Mouse (Mus musculus): Measurements from ENCODE around the gene Dazl.

The Dazl gene

DNA sequence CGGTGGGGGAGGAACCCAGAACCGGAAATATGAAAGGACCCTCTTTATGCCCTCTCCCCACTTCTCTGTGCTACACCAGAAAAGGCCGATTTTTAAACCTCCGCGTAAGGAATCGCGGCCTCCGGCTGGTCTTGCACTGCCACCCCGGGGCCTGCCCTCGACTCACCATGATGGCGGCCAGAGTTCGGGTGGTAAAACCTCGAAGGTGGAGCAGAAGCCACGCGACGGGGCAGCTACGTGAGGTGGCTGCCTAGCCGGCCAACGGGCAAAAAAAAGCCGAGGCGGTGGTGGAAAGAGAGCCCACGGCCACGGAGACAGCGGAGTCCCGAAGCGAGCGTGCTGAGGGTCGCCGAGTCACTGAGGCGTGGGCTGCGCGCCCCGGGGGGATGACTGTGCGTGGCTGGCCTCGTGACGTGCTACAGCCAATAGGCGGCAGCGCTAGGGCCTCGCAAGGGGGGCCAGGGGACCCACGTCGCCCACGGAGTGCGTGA is at the start of gene Dazl:
Dazl (minus strand) TSS at position 396 of the 491 bp plus-strand sequence.
- in situ Hi-C loops (cut with MboI; ENCODE audit: unreplicated experiment in 2 of 2): loop anchor here (10.0 to 25.0 kb wide), 4 partner anchors 212 to 1494 kb away; partner anchors contain the start of gene Plcl2 (in 1 of the 2)

GRCm38 (mm10) chr17:50341850-50342544 is 48.6 kb upstream of the Dazl start:
- in situ Hi-C loops (cut with MboI; ENCODE audit: unreplicated experiment in 2 of 2): no loop called here

DNA sequence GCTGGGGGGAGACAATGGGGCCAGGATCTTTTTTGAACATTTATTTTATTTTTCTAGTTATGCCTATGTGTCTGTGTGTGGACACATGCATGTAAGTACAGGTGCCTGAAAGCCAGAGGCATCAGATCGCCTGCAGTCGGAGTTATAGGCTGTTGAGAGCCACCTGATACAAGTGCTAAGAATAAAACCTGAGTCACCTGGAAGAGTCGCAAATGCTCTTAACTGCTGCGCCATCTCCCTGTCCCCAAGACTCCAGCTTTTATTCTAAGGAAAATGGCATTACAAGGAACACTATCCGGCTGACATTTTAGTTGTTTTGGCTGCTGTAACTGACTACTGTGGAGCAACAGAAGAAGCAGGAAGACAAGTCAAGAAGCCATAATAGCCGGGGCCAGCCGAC is 45.5 kb upstream of the Dazl start:
- in situ Hi-C loops (cut with MboI; ENCODE audit: unreplicated experiment in 2 of 2): no loop called here

GRCm38 (mm10) chr17:50335776-50336175 is 42.3 kb upstream of the Dazl start:
- in situ Hi-C loops (cut with MboI; ENCODE audit: unreplicated experiment in 2 of 2): no loop called here

- in situ Hi-C loops (cut with MboI; ENCODE audit: unreplicated experiment in 2 of 2): no loop called here
These were observed 41.3 kb upstream of the Dazl start for GRCm38 (mm10) chr17:50334694-50335093.

GRCm38 (mm10) chr17:50332012-50332300 is 38.5 kb upstream of the Dazl start:
- in situ Hi-C loops (cut with MboI; ENCODE audit: unreplicated experiment in 2 of 2): no loop called here

- in situ Hi-C loops (cut with MboI; ENCODE audit: unreplicated experiment in 2 of 2): no loop called here
These were observed 38.0 kb upstream of the Dazl start for GRCm38 (mm10) chr17:50331171-50332011.

DNA sequence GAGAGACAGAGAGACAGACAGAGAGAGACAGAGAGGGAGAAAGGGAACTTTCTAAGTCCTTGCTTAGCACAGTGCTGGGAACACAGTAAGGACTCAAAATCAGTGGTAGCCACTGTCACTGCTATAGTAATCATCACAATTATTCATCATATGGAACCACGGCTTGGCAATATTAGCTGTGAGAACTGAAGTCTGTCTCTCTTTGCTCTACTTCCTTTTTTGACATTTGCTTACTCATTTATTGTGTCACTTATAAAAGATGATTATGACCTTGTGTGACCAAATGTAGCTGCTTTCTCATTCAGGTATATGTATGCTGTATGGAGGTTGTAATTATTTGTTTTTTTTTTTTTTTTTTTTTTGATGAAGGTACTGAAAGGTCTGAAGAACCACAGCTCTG is 36.8 kb upstream of the Dazl start:
- in situ Hi-C loops (cut with MboI; ENCODE audit: unreplicated experiment in 2 of 2): no loop called here

DNA sequence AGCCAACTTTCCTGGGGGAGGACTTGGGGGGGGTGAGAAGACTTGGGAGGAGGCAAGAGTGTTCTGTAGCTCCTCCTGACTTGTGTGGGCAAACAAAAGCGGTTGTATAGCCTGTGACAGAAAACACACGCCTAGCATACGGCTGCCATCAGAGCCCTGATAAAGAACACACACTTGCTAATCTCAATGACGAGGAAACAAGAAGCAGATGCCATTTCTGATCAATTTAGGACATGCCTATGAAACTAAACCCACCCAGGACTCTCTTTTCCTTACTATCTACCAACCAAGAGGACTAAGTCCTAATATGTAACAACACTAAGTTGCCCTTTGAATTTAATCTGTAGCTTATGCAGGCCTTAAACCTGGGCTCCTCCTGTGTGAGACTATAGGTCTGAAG is 31.2 kb upstream of the Dazl start:
- in situ Hi-C loops (cut with MboI; ENCODE audit: unreplicated experiment in 2 of 2): no loop called here

DNA sequence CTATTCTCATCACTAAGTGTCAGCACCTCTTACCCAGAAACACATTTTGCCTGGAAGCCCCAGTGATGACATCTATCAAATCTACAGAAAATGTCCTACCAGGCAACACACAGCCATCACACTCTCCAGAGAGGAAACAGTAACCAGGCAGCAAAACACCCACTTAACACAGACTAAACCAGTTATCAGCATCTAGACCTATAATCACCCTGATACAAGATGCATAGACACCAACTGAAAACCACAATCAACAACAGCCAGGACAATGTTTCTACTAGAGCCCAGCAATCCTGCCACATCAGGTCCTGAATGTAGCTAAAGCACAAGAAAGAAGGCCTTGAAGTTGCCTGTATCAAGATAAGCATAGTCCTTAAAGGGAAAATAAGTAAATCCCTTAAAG is 25.4 kb upstream of the Dazl start:
- in situ Hi-C loops (cut with MboI; ENCODE audit: unreplicated experiment in 2 of 2): no loop called here

DNA sequence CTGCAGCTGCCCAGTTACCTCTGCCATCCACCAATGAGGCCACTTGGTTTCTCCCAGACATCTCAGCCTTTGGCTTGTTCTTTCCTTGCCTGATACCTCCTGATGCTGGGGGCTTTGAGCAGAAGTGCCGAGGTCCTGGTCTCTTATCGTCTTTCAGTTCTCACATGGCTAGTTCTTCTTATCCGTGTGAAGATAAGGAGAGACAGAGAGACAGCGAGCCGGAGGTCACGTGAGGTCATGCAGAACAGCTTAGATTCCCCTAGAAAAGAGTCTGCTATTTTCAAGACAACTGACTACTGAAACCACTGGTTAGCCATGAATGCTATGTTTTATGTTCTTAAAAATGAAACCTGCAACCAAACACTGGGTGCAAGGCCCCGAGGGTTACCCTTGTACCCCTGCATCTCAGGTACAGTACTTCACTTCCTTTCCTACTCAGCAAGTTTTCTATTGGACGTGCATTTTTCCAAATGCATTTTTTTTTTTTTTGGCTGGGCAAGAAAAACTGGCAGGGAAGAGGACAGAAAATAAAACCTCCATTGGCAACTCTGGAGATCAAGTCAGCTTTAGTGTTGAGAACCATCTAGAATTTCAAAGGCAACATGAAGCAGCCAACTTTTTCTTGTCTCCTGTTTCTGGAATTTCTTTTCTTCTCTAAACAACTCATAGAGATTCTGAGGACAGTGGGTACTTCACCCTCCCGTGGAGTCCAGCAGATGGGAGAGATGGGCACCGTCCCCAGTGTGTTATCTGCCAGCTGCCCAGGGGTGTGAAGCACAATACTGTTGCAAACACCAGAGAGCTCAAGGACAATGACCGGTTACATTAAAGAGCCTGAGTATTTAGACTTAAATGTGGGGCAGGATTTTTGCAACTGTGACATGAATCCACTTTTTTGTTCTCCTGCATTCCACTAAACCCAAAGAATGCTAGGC is 23.0 kb upstream of the Dazl start:
- in situ Hi-C loops (cut with MboI; ENCODE audit: unreplicated experiment in 2 of 2): no loop called here

DNA sequence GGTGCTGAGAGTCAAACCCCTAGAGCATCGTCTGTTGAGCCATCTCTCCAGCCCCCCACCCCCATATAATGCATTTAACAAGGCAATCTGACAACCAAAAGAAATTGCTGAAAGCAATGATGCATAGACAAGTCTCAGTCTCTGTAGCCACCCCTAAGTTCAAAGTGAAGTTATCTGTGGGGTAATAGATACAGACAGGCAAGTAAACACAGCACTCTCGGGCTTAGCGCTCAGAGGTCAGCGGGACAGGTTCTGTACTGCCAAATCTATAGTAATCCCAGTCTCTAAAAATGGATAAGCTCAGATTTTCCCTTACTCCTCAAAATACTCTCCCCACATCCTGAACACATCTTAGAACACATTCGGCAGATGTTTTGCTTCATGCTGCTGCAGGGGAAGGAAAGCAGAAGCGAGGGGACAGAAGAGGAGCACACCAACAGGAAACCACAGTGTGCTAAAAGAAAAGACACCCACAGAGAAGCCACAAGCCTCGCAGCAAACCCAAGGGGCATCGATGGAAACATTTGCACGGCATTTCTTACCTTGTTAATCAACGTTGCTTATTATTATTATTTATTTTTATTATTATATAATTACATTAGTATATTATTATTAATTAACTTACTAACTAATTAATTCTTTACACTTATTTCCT is 16.8 kb upstream of the Dazl start:
- in situ Hi-C loops (cut with MboI; ENCODE audit: unreplicated experiment in 2 of 2): no loop called here

DNA sequence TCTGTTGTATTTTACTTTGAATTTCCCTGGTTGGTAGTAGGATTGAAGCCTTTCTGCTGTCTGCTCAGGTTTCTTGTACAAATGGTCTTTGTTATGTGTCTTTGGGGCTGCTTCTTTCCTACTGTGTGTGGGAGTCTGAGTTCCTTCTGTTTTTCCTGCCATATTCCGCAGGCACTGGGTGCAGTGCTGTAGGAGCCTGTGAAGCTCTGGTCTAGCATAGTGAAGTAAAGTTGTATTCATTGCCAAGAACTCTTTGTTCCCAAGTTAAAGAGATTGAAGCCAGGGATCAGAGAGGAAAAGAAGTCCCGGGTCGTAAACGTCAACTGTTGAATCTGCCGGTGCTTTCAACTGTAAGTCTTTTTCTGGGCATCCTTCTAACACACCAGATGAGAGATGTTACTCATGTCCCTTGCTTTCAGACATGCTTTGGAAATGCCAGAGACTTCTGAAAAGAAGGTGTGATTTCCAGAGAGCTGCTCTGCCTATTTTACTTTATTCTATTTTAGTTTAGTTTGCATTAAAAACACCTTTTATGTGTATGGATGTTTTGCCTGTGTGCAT is 16.2 kb upstream of the Dazl start:
- in situ Hi-C loops (cut with MboI; ENCODE audit: unreplicated experiment in 2 of 2): no loop called here

- in situ Hi-C loops (cut with MboI; ENCODE audit: unreplicated experiment in 2 of 2): no loop called here
These were observed 15.4 kb upstream of the Dazl start for GRCm38 (mm10) chr17:50308880-50309279.

DNA sequence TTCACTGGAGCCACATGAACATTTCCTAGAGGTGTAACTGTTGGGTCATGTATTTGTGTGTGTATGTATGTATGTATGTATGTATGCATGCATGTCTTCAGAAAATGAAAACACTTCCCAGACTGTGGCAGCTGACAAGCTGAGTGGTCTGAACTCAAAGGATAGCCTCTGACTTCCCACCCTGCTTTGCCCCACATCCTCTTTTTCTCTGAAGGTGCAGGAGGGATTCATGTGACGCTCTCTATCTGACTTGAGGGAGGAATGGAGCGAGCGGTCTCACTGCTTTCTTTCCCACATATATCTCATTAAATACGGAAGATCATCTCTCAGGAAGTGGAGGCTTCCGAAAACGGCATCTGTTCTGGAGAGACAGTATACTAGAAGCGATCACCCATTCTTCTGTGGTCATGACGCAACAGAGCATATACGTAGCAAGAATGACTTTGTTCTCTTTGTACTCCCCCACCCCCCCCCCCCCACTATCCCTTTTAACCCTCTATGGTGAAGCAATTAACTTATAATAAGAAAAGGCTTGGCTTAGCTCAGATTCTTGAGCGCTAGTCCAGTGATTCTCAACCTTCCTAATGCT is 14.7 kb upstream of the Dazl start:
- in situ Hi-C loops (cut with MboI; ENCODE audit: unreplicated experiment in 2 of 2): no loop called here

GRCm38 (mm10) chr17:50302867-50303266 is 9.4 kb upstream of the Dazl start:
- in situ Hi-C loops (cut with MboI; ENCODE audit: unreplicated experiment in 2 of 2): no loop called here

GRCm38 (mm10) chr17:50300171-50300841 is 6.9 kb upstream of the Dazl start:
- in situ Hi-C loops (cut with MboI; ENCODE audit: unreplicated experiment in 2 of 2): no loop called here

GRCm38 (mm10) chr17:50298821-50299220 is 5.4 kb upstream of the Dazl start:
- in situ Hi-C loops (cut with MboI; ENCODE audit: unreplicated experiment in 2 of 2): loop anchor here (5.0 to 25.0 kb wide), 6 partner anchors 206 to 1488 kb away; partner anchors contain the start of gene Plcl2 (in 1 of the 2)

GRCm38 (mm10) chr17:50294726-50295125 is 1.3 kb upstream of the Dazl start:
- in situ Hi-C loops (cut with MboI; ENCODE audit: unreplicated experiment in 2 of 2): loop anchor here (5.0 to 25.0 kb wide), 6 partner anchors 210 to 1493 kb away; partner anchors contain the start of gene Plcl2 (in 1 of the 2)

Data from v-Abl transformed pro-B cells (cell line).